Mouse (Mus musculus): ENCODE results near the gene Padi1. TPM values are rescaled to one million over a fixed set of nuclear protein-coding genes. Genes with fewer than 3 reads are reported as not detected.

Padi1 gene
- polyA plus RNA-seq, 1 experiment: 0.08 TPM

GRCm38 (mm10) chr4:140860125-140860766 is 14.7 kb upstream of the Padi1 start:
- Histone ChIP-seq H3K27me3 (ENCODE audit: control insufficient read depth, insufficient read depth, low read length) (no peaks in the 10 kb centered on the region), H3K4me3 (replicated peaks; ENCODE audit: insufficient read depth, low read depth, low read length) (no peak overlapping the region), H3K4me1 (ENCODE audit: control insufficient read depth, insufficient read depth, low read length) (peaks cover 2% of the 10 kb centered on the region; the same call in 1 of the 2 replicates), H3K27ac (ENCODE audit: insufficient read depth, low read length) (no peak overlapping the region)
- no peak for TF ChIP-seq POLR2A (IDR thresholded peaks at IDR 0.05; ENCODE audit: borderline replicate concordance, insufficient read depth, low read length)
- TF ChIP-seq CTCF (IDR thresholded peaks at IDR 0.05; ENCODE audit: borderline replicate concordance, insufficient read depth, low read depth, low read length): no peak
- WGBS: 75% methylated on average over 7 of the region's 7 CpGs
- no peak for DNase-seq

- no peak for DNase-seq
- 84% methylated on average over 11 of the region's 11 CpGs for WGBS
- no peak overlapping the region for H3K4me3 ChIP-seq (replicated peaks; ENCODE audit: insufficient read depth, low read depth, low read length)
- H3K27ac ChIP-seq (ENCODE audit: insufficient read depth, low read length): no peak overlapping the region
- no peaks in the 10 kb centered on the region for H3K27me3 ChIP-seq (ENCODE audit: control insufficient read depth, insufficient read depth, low read length)
- TF ChIP-seq POLR2A (IDR thresholded peaks at IDR 0.05; ENCODE audit: borderline replicate concordance, insufficient read depth, low read length) (no peak), CTCF (IDR thresholded peaks at IDR 0.05; ENCODE audit: borderline replicate concordance, insufficient read depth, low read depth, low read length) (no peak)
- peaks cover 2% of the 10 kb centered on the region; the same call in 1 of the 2 replicates for H3K4me1 ChIP-seq (ENCODE audit: control insufficient read depth, insufficient read depth, low read length)
Measured at GRCm38 (mm10) chr4:140859291-140859690, 13.7 kb upstream of the Padi1 start.

DNA sequence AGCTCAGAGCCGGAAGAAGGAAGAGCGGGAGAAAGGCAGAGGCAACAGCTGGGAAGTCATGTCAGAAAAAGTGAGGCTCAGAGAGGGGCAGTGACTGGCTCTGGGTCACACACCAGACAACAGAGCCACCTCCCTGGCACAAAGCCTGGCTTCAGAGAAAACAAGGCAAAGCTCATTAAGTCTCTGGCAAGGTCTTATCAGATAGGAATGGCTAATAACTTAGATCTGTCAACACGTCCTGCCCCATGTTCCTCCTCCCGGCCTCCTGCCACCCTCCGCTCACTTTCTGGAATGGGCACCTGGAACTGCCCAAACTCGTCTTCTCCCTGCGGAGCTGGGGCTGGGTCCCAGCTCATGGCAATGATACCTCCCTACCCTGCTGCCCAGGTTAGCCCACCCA is 12.2 kb upstream of the Padi1 start:
- Histone ChIP-seq H3K4me3 (replicated peaks; ENCODE audit: insufficient read depth, low read depth, low read length) (no peak overlapping the region), H3K27ac (ENCODE audit: insufficient read depth, low read length) (no peak overlapping the region), H3K4me1 (ENCODE audit: control insufficient read depth, insufficient read depth, low read length) (peaks cover 2% of the 10 kb centered on the region; the same call in 1 of the 2 replicates), H3K27me3 (ENCODE audit: control insufficient read depth, insufficient read depth, low read length) (no peaks in the 10 kb centered on the region)
- no peak for DNase-seq
- 30% methylated on average over 7 of the region's 7 CpGs for WGBS
- TF ChIP-seq POLR2A (IDR thresholded peaks at IDR 0.05; ENCODE audit: borderline replicate concordance, insufficient read depth, low read length): no peak
- no peak for TF ChIP-seq CTCF (IDR thresholded peaks at IDR 0.05; ENCODE audit: borderline replicate concordance, insufficient read depth, low read depth, low read length)

GRCm38 (mm10) chr4:140857041-140857440 is 11.5 kb upstream of the Padi1 start:
- WGBS: 72% methylated on average over 5 of the region's 5 CpGs
- Histone ChIP-seq H3K27ac (ENCODE audit: insufficient read depth, low read length) (no peak overlapping the region), H3K4me1 (ENCODE audit: control insufficient read depth, insufficient read depth, low read length) (peaks cover 1% of the 10 kb centered on the region; the same call in 1 of the 2 replicates), H3K4me3 (replicated peaks; ENCODE audit: insufficient read depth, low read depth, low read length) (no peak overlapping the region), H3K27me3 (ENCODE audit: control insufficient read depth, insufficient read depth, low read length) (no peaks in the 10 kb centered on the region)
- TF ChIP-seq POLR2A (IDR thresholded peaks at IDR 0.05; ENCODE audit: borderline replicate concordance, insufficient read depth, low read length): no peak
- no peak for TF ChIP-seq CTCF (IDR thresholded peaks at IDR 0.05; ENCODE audit: borderline replicate concordance, insufficient read depth, low read depth, low read length)
- no peak for DNase-seq

- no peaks in the 10 kb centered on the region for H3K4me1 ChIP-seq (ENCODE audit: control insufficient read depth, insufficient read depth, low read length)
- WGBS: 87% methylated on average over 10 of the region's 10 CpGs
- no peaks in the 10 kb centered on the region for H3K27me3 ChIP-seq (ENCODE audit: control insufficient read depth, insufficient read depth, low read length)
- DNase-seq: no peak
- no peak overlapping the region for H3K4me3 ChIP-seq (replicated peaks; ENCODE audit: insufficient read depth, low read depth, low read length)
- no peak for TF ChIP-seq CTCF (IDR thresholded peaks at IDR 0.05; ENCODE audit: borderline replicate concordance, insufficient read depth, low read depth, low read length)
- no peak for TF ChIP-seq POLR2A (IDR thresholded peaks at IDR 0.05; ENCODE audit: borderline replicate concordance, insufficient read depth, low read length)
- no peak overlapping the region for H3K27ac ChIP-seq (ENCODE audit: insufficient read depth, low read length)
Measured at GRCm38 (mm10) chr4:140855151-140855550, 9.6 kb upstream of the Padi1 start.

- TF ChIP-seq CTCF (IDR thresholded peaks at IDR 0.05; ENCODE audit: borderline replicate concordance, insufficient read depth, low read depth, low read length) (no peak), POLR2A (IDR thresholded peaks at IDR 0.05; ENCODE audit: borderline replicate concordance, insufficient read depth, low read length) (no peak)
- Histone ChIP-seq H3K27ac (ENCODE audit: insufficient read depth, low read length) (no peak overlapping the region), H3K4me1 (ENCODE audit: control insufficient read depth, insufficient read depth, low read length) (no peaks in the 10 kb centered on the region), H3K27me3 (ENCODE audit: control insufficient read depth, insufficient read depth, low read length) (no peaks in the 10 kb centered on the region), H3K4me3 (replicated peaks; ENCODE audit: insufficient read depth, low read depth, low read length) (no peak overlapping the region)
- 36% methylated on average over 10 of the region's 10 CpGs for whole genome bisulfite sequencing
- no peak for DNase-seq
Measured at GRCm38 (mm10) chr4:140854455-140854864, 8.9 kb upstream of the Padi1 start.

DNA sequence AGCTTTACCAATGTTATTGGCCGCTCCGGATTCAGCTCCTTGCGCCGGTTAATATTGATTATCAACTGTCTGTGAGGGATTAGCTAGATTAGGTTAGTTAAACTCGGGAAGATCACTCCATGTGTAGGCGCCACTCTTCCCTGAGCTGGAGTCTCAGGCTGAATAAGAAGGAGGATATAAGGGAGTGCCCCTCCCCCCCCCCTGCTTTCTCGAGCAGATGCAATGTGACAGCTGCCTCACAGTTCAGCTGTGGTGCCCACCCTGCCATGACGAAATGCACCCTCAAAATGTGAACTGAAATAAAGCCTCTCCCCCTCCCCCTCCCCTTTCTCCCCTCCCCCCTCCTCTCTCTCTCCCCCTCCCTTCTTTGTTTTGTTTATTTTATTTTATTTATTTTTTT is 8.0 kb upstream of the Padi1 start:
- Histone ChIP-seq H3K27ac (ENCODE audit: insufficient read depth, low read length) (no peak overlapping the region), H3K4me3 (replicated peaks; ENCODE audit: insufficient read depth, low read depth, low read length) (no peak overlapping the region), H3K27me3 (ENCODE audit: control insufficient read depth, insufficient read depth, low read length) (no peaks in the 10 kb centered on the region), H3K4me1 (ENCODE audit: control insufficient read depth, insufficient read depth, low read length) (no peaks in the 10 kb centered on the region)
- TF ChIP-seq POLR2A (IDR thresholded peaks at IDR 0.05; ENCODE audit: borderline replicate concordance, insufficient read depth, low read length): no peak
- 52% methylated on average over 8 of the region's 8 CpGs for WGBS
- no peak for DNase-seq

GRCm38 (mm10) chr4:140849310-140849709 is 3.7 kb upstream of the Padi1 start:
- DNase-seq: no peak
- 37% methylated on average over 11 of the region's 11 CpGs for WGBS

More at GRCm38 (mm10) chr4:140849310-140849709, 3.7 kb upstream of the Padi1 start:
- Histone ChIP-seq H3K4me1 (ENCODE audit: control insufficient read depth, insufficient read depth, low read length) (no peaks in the 10 kb centered on the region), H3K4me3 (replicated peaks; ENCODE audit: insufficient read depth, low read depth, low read length) (no peak overlapping the region), H3K27me3 (ENCODE audit: control insufficient read depth, insufficient read depth, low read length) (no peaks in the 10 kb centered on the region), H3K27ac (ENCODE audit: insufficient read depth, low read length) (no peak overlapping the region)
- TF ChIP-seq POLR2A (IDR thresholded peaks at IDR 0.05; ENCODE audit: borderline replicate concordance, insufficient read depth, low read length): no peak
- no peak for TF ChIP-seq CTCF (IDR thresholded peaks at IDR 0.05; ENCODE audit: borderline replicate concordance, insufficient read depth, low read depth, low read length)

Data from cerebellum, adult 2 months (tissue).